21 mouse cellular contexts compared by ENCODE assay signal in the genomic region with DNA sequence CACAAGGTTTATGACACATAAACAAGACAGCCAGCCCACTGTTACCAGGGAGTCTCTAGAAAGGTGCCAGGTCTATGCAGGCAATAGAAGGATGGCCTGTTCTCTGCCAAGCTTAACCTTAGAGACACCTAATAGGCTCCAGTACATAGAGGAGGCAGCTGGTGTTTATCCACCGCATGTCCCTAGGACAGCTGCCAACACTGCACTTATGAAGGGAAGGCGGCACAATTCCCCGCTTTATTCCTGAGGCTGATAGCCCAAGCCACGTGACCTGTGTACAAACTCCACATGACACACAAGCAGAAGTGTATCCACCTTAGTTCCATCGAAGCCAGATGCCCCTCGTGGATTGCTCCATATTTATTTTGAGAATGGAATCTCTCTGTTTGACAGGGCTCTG.
A peak's percentile ranks its signal among the peaks of the same experiment; 100 is the strongest.
DNase-seq lines count a peak whose midpoint lies in the region; ATAC-seq and TF ChIP-seq lines count a peak whose summit lies in the region.
"Had no signal": no experiment of that assay in that cellular context is flagged by ENCODE, and none has a peak within 500 bp of the region (broad histone marks: within the 10 kb centered on the region; RNA-seq: fewer than 3 reads in every experiment).

No protein-coding gene starts in this region.

- DNase-seq in midbrain, postnatal 0 days (ENCODE audit: low spot score) = peak; percentile 37
- peak; percentile 7 to 10 for DNase-seq in layer of hippocampus, adult 2 months (ENCODE audit: low spot score in 2 of 2)
- no peak for DNase-seq in testis, postnatal 10 days (ENCODE audit: low spot score)
- DNase-seq in adrenal gland, postnatal 36 days = no peak
- DNase-seq: adrenal gland, adult 2 months; cerebellum, adult 18-20 months; gastrocnemius, postnatal 14 days; kidney, adult 2 months; kidney, postnatal 14 days; lung, adult 2 months; lung, postnatal 36 days; right cerebral cortex, postnatal 4 days had no signal

- no peaks in the 10 kb centered on the region for H3K4me1 ChIP-seq in heart, embryonic 16.5 days (ENCODE audit: control insufficient read depth, insufficient read depth, low read length)
- H3K4me1 ChIP-seq in heart, embryonic 11.5 days (ENCODE audit: control insufficient read depth, insufficient read depth, low read length) = no peaks in the 10 kb centered on the region
- H3K4me1 ChIP-seq in midbrain, postnatal 0 days (ENCODE audit: insufficient read depth, low read length) = no peaks in the 10 kb centered on the region
- no peaks in the 10 kb centered on the region for H3K4me1 ChIP-seq in midbrain, embryonic 16.5 days (ENCODE audit: control insufficient read depth, insufficient read depth, low read length)
- H3K4me1 ChIP-seq: forebrain, embryonic 12.5 days; liver, embryonic 12.5 days; midbrain, embryonic 15.5 days had no signal

- H3K4me3 ChIP-seq in heart, embryonic 16.5 days (ENCODE audit: low read length) = no peak overlapping the region
- no peak overlapping the region for H3K4me3 ChIP-seq in heart, embryonic 11.5 days (ENCODE audit: low read depth, low read length)
- no peak overlapping the region for H3K4me3 ChIP-seq in midbrain, postnatal 0 days (ENCODE audit: low read depth, low read length)
- H3K4me3 ChIP-seq in midbrain, embryonic 16.5 days (ENCODE audit: low read depth, low read length) = no peak overlapping the region
- H3K4me3 ChIP-seq in layer of hippocampus, adult 2 months = no peak overlapping the region
- H3K4me3 ChIP-seq: forebrain, embryonic 12.5 days; heart, embryonic 12.5 days; limb, embryonic 12.5 days; liver, embryonic 12.5 days; midbrain, embryonic 15.5 days had no signal

- peak; percentile 70 for ATAC-seq in heart, embryonic 16.5 days (replicated peaks; ENCODE audit: extremely low read depth, insufficient read depth, low FRiP score)
- ATAC-seq in heart, embryonic 11.5 days (replicated peaks; ENCODE audit: insufficient number of reproducible peaks, low FRiP score, low TSS enrichment) = no peak
- ATAC-seq in midbrain, postnatal 0 days (ENCODE audit: low FRiP score) = no peak
- ATAC-seq in midbrain, embryonic 16.5 days = no peak
- ATAC-seq: inflammation-experienced regulatory T-cells, adult 6 months; liver, embryonic 12.5 days; midbrain, embryonic 15.5 days had no signal

- WGBS in heart, embryonic 16.5 days = 37% methylated on average over 6 of the region's 6 CpGs
- whole genome bisulfite sequencing in heart, embryonic 11.5 days (ENCODE audit: insufficient replicate concordance) = 66% methylated on average over 6 of the region's 6 CpGs
- 85% methylated on average over 6 of the region's 6 CpGs for WGBS in midbrain, postnatal 0 days
- 84% methylated on average over 6 of the region's 6 CpGs for WGBS in midbrain, embryonic 16.5 days

- no peak overlapping the region for H3K4me2 ChIP-seq in heart, embryonic 16.5 days (ENCODE audit: low read depth, low read length)
- no peak overlapping the region for H3K4me2 ChIP-seq in heart, embryonic 11.5 days
- H3K4me2 ChIP-seq in midbrain, postnatal 0 days (ENCODE audit: low read depth, low read length, poor library complexity, severe bottlenecking) = no peak overlapping the region
- no peak overlapping the region for H3K4me2 ChIP-seq in midbrain, embryonic 16.5 days (ENCODE audit: low read length)
- H3K4me2 ChIP-seq: forebrain, embryonic 12.5 days; heart, embryonic 12.5 days; limb, embryonic 12.5 days; liver, embryonic 12.5 days; midbrain, embryonic 15.5 days had no signal

- no peak overlapping the region for H3K27ac ChIP-seq in heart, embryonic 16.5 days (ENCODE audit: low read length)
- H3K27ac ChIP-seq in heart, embryonic 11.5 days (ENCODE audit: low read depth, low read length) = no peak overlapping the region
- H3K27ac ChIP-seq in midbrain, postnatal 0 days (ENCODE audit: low read depth, low read length) = no peak overlapping the region
- H3K27ac ChIP-seq in midbrain, embryonic 16.5 days (ENCODE audit: low read length) = no peak overlapping the region
- H3K27ac ChIP-seq in layer of hippocampus, adult 2 months = no peak overlapping the region
- H3K27ac ChIP-seq: forebrain, embryonic 12.5 days; limb, embryonic 12.5 days; liver, embryonic 12.5 days; midbrain, embryonic 15.5 days had no signal

- no peaks in the 10 kb centered on the region for H3K27me3 ChIP-seq in heart, embryonic 16.5 days (ENCODE audit: control insufficient read depth, insufficient read depth, low read length)
- H3K27me3 ChIP-seq in heart, embryonic 11.5 days (ENCODE audit: control insufficient read depth, insufficient read depth, low read length) = no peaks in the 10 kb centered on the region
- H3K27me3 ChIP-seq in midbrain, postnatal 0 days (ENCODE audit: insufficient read depth, low read length) = no peaks in the 10 kb centered on the region
- H3K27me3 ChIP-seq in midbrain, embryonic 16.5 days (ENCODE audit: control insufficient read depth, insufficient read depth, low read depth, low read length) = no peaks in the 10 kb centered on the region
- H3K27me3 ChIP-seq: forebrain, embryonic 12.5 days; heart, embryonic 12.5 days; limb, embryonic 12.5 days; liver, embryonic 12.5 days; midbrain, embryonic 15.5 days had no signal

- H3K36me3 ChIP-seq in heart, embryonic 16.5 days (ENCODE audit: control insufficient read depth, insufficient read depth) = no peaks in the 10 kb centered on the region
- H3K36me3 ChIP-seq in heart, embryonic 11.5 days (ENCODE audit: control insufficient read depth, insufficient read depth, low read length) = no peaks in the 10 kb centered on the region
- H3K36me3 ChIP-seq in midbrain, postnatal 0 days (ENCODE audit: insufficient read depth, low read length) = no peaks in the 10 kb centered on the region
- no peaks in the 10 kb centered on the region for H3K36me3 ChIP-seq in midbrain, embryonic 16.5 days (ENCODE audit: control insufficient read depth, insufficient read depth, low read length)
- H3K36me3 ChIP-seq: forebrain, embryonic 12.5 days; heart, embryonic 12.5 days; limb, embryonic 12.5 days; liver, embryonic 12.5 days; midbrain, embryonic 15.5 days had no signal

- no peak for TF ChIP-seq CTCF in midbrain, postnatal 0 days (IDR thresholded peaks at IDR 0.05)
- TF ChIP-seq CTCF in layer of hippocampus, adult 2 months (conservative IDR thresholded peaks at IDR 0.05) = no peak

- no peak overlapping the region for H3K9ac ChIP-seq in heart, embryonic 16.5 days (ENCODE audit: low read length)
- no peak overlapping the region for H3K9ac ChIP-seq in heart, embryonic 11.5 days (ENCODE audit: low read depth, low read length)
- no peak overlapping the region for H3K9ac ChIP-seq in midbrain, postnatal 0 days (replicated peaks; ENCODE audit: low read length, poor library complexity, severe bottlenecking)
- no peak overlapping the region for H3K9ac ChIP-seq in midbrain, embryonic 16.5 days (ENCODE audit: low read depth, low read length)
- H3K9ac ChIP-seq: forebrain, embryonic 12.5 days; heart, embryonic 12.5 days; limb, embryonic 12.5 days; liver, embryonic 12.5 days; midbrain, embryonic 15.5 days had no signal

- no peaks in the 10 kb centered on the region for H3K9me3 ChIP-seq in heart, embryonic 16.5 days (replicated peaks; ENCODE audit: control insufficient read depth, low read length)
- no peaks in the 10 kb centered on the region for H3K9me3 ChIP-seq in heart, embryonic 11.5 days (replicated peaks; ENCODE audit: control insufficient read depth, low read length)
- H3K9me3 ChIP-seq in midbrain, postnatal 0 days (ENCODE audit: low read length) = no peaks in the 10 kb centered on the region
- no peaks in the 10 kb centered on the region for H3K9me3 ChIP-seq in midbrain, embryonic 16.5 days (replicated peaks; ENCODE audit: control insufficient read depth, low read length, poor library complexity, severe bottlenecking)
- H3K9me3 ChIP-seq: forebrain, embryonic 12.5 days; heart, embryonic 12.5 days; limb, embryonic 12.5 days; liver, embryonic 12.5 days; midbrain, embryonic 15.5 days had no signal

Comparison
In these comparisons a context has a peak if more than half of its experiments do, and no peak if none do; other contexts are left out.
1. DNase-seq: peak in midbrain, postnatal 0 days (single experiment) and layer of hippocampus, adult 2 months (2 of 2); none in testis, postnatal 10 days (single experiment) and adrenal gland, postnatal 36 days (0 of 2).